Comparison of ENCODE assay signal across 21 mouse cellular contexts in the genomic region with DNA sequence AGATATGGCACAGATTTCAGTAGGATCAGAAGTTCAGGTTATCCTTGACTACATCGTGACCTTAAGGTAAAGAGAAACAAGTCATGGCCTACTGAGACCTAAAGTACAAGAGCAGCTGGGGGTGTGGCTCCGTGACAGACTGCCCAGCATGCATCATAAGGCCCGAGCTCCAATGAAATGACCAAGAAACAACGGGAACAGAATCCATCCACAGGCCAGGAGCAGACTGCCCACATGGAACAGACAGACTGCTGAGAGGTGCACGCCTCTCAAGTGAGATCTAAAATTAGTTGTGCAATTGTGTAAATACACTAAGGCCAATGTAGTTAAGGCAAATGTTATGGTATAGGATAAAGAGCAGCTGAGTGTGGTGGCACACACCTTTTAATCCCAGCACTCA. TPM values are rescaled to one million over a fixed set of nuclear protein-coding genes. Genes with fewer than 3 reads are reported as not detected.
DNase-seq lines count a peak whose midpoint lies in the region; ATAC-seq lines count a peak whose summit lies in the region.
"Had no signal": no experiment of that assay in that cellular context is flagged by ENCODE, and none has a peak within 500 bp of the region (broad histone marks: within the 10 kb centered on the region; RNA-seq: fewer than 3 reads in every experiment).

No protein-coding gene starts in this region.

- no peak overlapping the region for H3K27ac ChIP-seq in liver, embryonic 11.5 days (ENCODE audit: low read depth, low read length)
- H3K27ac ChIP-seq: embryonic facial prominence, embryonic 12.5 days; hindbrain, embryonic 14.5 days; left cerebral cortex, adult 2 months; limb, embryonic 15.5 days; midbrain, embryonic 13.5 days had no signal

- no peak overlapping the region for H3K4me3 ChIP-seq in liver, embryonic 11.5 days (ENCODE audit: low read depth, low read length)
- H3K4me3 ChIP-seq: embryonic facial prominence, embryonic 12.5 days; heart, embryonic 10.5 days; left cerebral cortex, adult 2 months; limb, embryonic 15.5 days; midbrain, embryonic 13.5 days had no signal

- H3K36me3 ChIP-seq in liver, embryonic 11.5 days (ENCODE audit: control insufficient read depth, insufficient read depth, low read length), result peaks cover 54% of the 10 kb centered on the region

- H3K9me3 ChIP-seq in liver, embryonic 11.5 days (ENCODE audit: control insufficient read depth, low read length), result no peaks in the 10 kb centered on the region
- H3K9me3 ChIP-seq: embryonic facial prominence, embryonic 12.5 days; heart, embryonic 10.5 days; limb, embryonic 15.5 days; midbrain, embryonic 13.5 days had no signal

- peak; percentile 1 for DNase-seq in adrenal gland, postnatal 25 days
- DNase-seq in adrenal gland, adult 8-10 months, result no peak
- peak; percentile 30 for DNase-seq in liver, embryonic 11.5 days (ENCODE audit: low spot score)
- no peak for DNase-seq in liver
- peak; percentile 55 to 69 for DNase-seq in cerebellum, postnatal 25 days
- no peak for DNase-seq in urinary bladder, adult 2 months (ENCODE audit: low spot score)
- no peak for DNase-seq in left cerebral cortex, adult 18-20 months (ENCODE audit: low spot score in 2 of 2)
- DNase-seq: adrenal gland, postnatal 10 days; forebrain, postnatal 0 days; heart, postnatal 4 days; layer of hippocampus, adult 9-11 months; left cerebral cortex, postnatal 4 days; lung, embryonic 14.5 days; right cerebral cortex, postnatal 25 days had no signal

- H3K9ac ChIP-seq in liver, embryonic 11.5 days (ENCODE audit: low read depth, low read length), result no peak overlapping the region
- H3K9ac ChIP-seq: embryonic facial prominence, embryonic 12.5 days; forebrain, postnatal 0 days; hindbrain, embryonic 14.5 days; limb, embryonic 15.5 days; lung, embryonic 14.5 days; midbrain, embryonic 13.5 days had no signal

- WGBS in liver, embryonic 11.5 days, result 83% methylated on average over 5 of the region's 5 CpGs

- ATAC-seq in liver, embryonic 11.5 days (replicated peaks; ENCODE audit: low FRiP score), result no peak
- ATAC-seq: activated CD4-positive, CD25-positive, alpha-beta regulatory T cell, adult 4 months; forebrain, postnatal 0 days; midbrain, embryonic 13.5 days had no signal

- H3K4me2 ChIP-seq in liver, embryonic 11.5 days, result no peak overlapping the region
- H3K4me2 ChIP-seq: embryonic facial prominence, embryonic 12.5 days; hindbrain, embryonic 14.5 days; limb, embryonic 15.5 days; lung, embryonic 14.5 days; midbrain, embryonic 13.5 days had no signal

- H3K27me3 ChIP-seq in liver, embryonic 11.5 days (replicated peaks; ENCODE audit: control insufficient read depth, insufficient read depth, low read length), result no peaks in the 10 kb centered on the region
- H3K27me3 ChIP-seq: embryonic facial prominence, embryonic 12.5 days; limb, embryonic 15.5 days; midbrain, embryonic 13.5 days had no signal

- H3K4me1 ChIP-seq in liver, embryonic 11.5 days (replicated peaks; ENCODE audit: control insufficient read depth, insufficient read depth, low read length), result peaks cover 11% of the 10 kb centered on the region
- H3K4me1 ChIP-seq: midbrain, embryonic 13.5 days had no signal

RNA-seq across cellular contexts. Expression of gene Sh2b3, which starts 15.9 kb away (rescaled TPM):
- 36.4 and 46.0 TPM in 2 replicates for total RNA-seq in adrenal gland, postnatal 25 days (2021)
- total RNA-seq in adrenal gland, adult 8-10 months (2022), result 10 to 100 TPM; 34.5 to 37.3 (median 36.0) TPM
- 14.7 and 15.7 TPM in 2 replicates for polyA plus RNA-seq in liver, embryonic 11.5 days (2014; fragmentation: Nextera tagmentation; extraction: Ambion mirVana)
- 22.2 and 25.8 TPM in 2 replicates for polyA plus RNA-seq in urinary bladder, adult 2 months (2012; rRNA removed)
- total RNA-seq in left cerebral cortex, adult 18-20 months (2021), result 10 to 100 TPM; 24.3 to 26.4 TPM

RNA-seq across cellular contexts. Expression of gene Pheta1, which starts 27.2 kb away (rescaled TPM):
- total RNA-seq in adrenal gland, postnatal 25 days (2021), result 6.2 and 8.8 TPM in 2 replicates
- total RNA-seq in adrenal gland, adult 8-10 months (2022), result 1 to 10 TPM; 6.3 to 9.5 (median 7.5) TPM
- polyA plus RNA-seq in liver, embryonic 11.5 days (2014; fragmentation: Nextera tagmentation; extraction: Ambion mirVana), result 12.1 and 13.7 TPM in 2 replicates
- polyA plus RNA-seq in urinary bladder, adult 2 months (2012; rRNA removed), result 11.3 and 12.2 TPM in 2 replicates
- total RNA-seq in left cerebral cortex, adult 18-20 months (2021), result 10 to 100 TPM in 1 of 2 experiments, 1 to 10 TPM in 1; 9.8 to 10.1 TPM

Comparison
In these comparisons a context has a peak if more than half of its experiments do, and no peak if none do; other contexts are left out.
1. DNase-seq: peak in adrenal gland, postnatal 25 days (single experiment), liver, embryonic 11.5 days (single experiment) and cerebellum, postnatal 25 days (2 of 2); none in adrenal gland, adult 8-10 months (single experiment), liver (single experiment), urinary bladder, adult 2 months (single experiment) and left cerebral cortex, adult 18-20 months (0 of 2).